Mouse (Mus musculus): ENCODE data around the gene Fam25c. TPM values are rescaled to one million over a fixed set of nuclear protein-coding genes. Genes with fewer than 3 reads are reported as not detected.
"Not testable (repeated sequence)": the region's sequence is repeated elsewhere in the genome, so short reads cannot be mapped to it uniquely, and the experiment has no call there.

The Fam25c gene
- polyA plus RNA-seq, 1 experiment from 2014 or later: 5.9 TPM

DNA sequence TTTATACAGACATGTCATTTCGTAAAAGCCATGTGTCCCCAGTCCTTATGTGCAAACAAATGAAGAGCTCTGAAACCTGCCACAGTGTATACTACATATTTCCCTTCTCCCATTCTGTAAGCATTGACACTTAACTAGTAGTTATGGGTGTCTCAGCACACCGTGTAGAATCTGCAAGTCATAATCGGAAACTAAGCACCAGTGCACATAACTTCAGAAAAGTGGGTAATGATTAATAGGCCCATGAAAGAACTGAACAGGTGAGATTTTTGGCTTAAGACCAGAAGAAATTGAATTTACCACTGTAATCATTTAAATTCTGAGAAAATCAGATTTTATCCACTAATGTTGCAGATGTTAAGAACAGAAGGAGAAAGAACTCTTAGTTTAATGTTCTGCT lies 40.4 kb downstream of the Fam25c start:
- Histone ChIP-seq H3K27ac (ENCODE audit: low read depth) (no peak overlapping the region), H3K27me3 (ENCODE audit: insufficient read depth, low read length) (no peaks in the 10 kb centered on the region), H3K9ac (replicated peaks) (no peak overlapping the region), H3K4me2 (ENCODE audit: low read depth, low read length) (peak overlapping the region; percentile 96), H3K4me1 (ENCODE audit: insufficient read depth) (peaks cover 7% of the 10 kb centered on the region), H3K9me3 (ENCODE audit: low read length) (no peaks in the 10 kb centered on the region), H3K36me3 (replicated peaks; ENCODE audit: insufficient read depth, low read length) (peaks cover 10% of the 10 kb centered on the region), H3K4me3 (ENCODE audit: low read depth, low read length) (peak overlapping the region; percentile 24)
- DNase-seq (no peak), ATAC-seq (no peak)
- no peak for TF ChIP-seq CTCF (IDR thresholded peaks at IDR 0.05; ENCODE audit: low read depth)
- TF ChIP-seq EP300 (IDR thresholded peaks at IDR 0.05; ENCODE audit: low read depth): no peak
- 52% methylated on average over 3 of the region's 3 CpGs for WGBS (ENCODE audit: insufficient replicate concordance)

DNA sequence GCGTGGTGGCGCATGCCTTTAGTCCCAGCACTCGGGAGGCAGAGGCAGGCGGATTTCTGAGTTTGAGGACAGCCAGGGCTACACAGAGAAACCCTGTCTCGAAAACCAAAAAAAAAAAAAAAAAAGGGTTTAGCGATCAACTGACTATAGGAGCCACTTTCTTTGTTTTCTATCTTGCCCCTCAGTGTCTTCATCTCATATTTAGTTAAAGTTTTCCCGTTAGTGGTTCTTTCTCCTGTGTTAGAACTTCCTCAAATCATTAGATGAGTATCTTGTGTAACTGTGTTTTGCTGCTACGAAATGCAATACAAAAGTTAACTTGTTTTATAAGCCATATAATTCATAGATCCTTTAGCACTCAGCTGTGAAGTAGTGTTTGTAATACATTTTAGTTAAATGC lies 40.9 kb downstream of the Fam25c start:
- H3K4me1 ChIP-seq (ENCODE audit: insufficient read depth); ATAC-seq; H3K27me3 ChIP-seq (ENCODE audit: insufficient read depth, low read length); H3K9me3 ChIP-seq (ENCODE audit: low read length); H3K27ac ChIP-seq (ENCODE audit: low read depth); H3K9ac ChIP-seq (replicated peaks); H3K36me3 ChIP-seq (replicated peaks; ENCODE audit: insufficient read depth, low read length); DNase-seq: not testable (repeated sequence)
- 38% methylated on average over 8 of the region's 8 CpGs for WGBS (ENCODE audit: insufficient replicate concordance)
- peak overlapping the region; percentile 83 for H3K4me3 ChIP-seq (ENCODE audit: low read depth, low read length)
- peak overlapping the region; percentile 96 for H3K4me2 ChIP-seq (ENCODE audit: low read depth, low read length)

DNA sequence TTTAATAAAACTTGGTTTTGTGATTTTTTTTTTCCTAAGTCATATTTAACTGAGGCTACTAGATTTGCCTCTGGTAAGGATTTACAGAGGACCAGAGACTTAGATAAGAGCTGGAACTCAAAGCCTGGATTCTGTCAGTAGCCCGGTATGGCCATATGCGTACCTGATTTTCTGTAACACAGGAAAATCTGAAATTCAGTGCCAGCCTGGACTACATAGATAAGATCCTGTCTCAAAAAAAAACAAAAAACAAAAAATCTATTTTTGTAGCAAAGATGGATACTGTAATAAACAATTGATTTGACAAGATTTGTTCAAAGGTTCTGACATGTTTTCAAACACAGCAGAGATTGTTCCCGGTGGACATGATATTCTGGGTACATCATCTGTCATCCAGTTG lies 41.6 kb downstream of the Fam25c start:
- H3K27me3 ChIP-seq (ENCODE audit: insufficient read depth, low read length): no peaks in the 10 kb centered on the region
- 46% methylated on average over 3 of the region's 3 CpGs for WGBS (ENCODE audit: insufficient replicate concordance)
- 0 out of 2 replicates have a peak overlapping the region, but pooled peaks have one; percentile 70 for H3K27ac ChIP-seq (ENCODE audit: low read depth)
- peaks cover 4% of the 10 kb centered on the region; the same call in 1 of the 2 replicates for H3K36me3 ChIP-seq (replicated peaks; ENCODE audit: insufficient read depth, low read length)
- H3K4me3 ChIP-seq (ENCODE audit: low read depth, low read length): peak overlapping the region; percentile 83
- H3K9ac ChIP-seq (replicated peaks): peak overlapping the region; percentile 42
- H3K9me3 ChIP-seq (ENCODE audit: low read length): no peaks in the 10 kb centered on the region
- peaks cover 9% of the 10 kb centered on the region for H3K4me1 ChIP-seq (ENCODE audit: insufficient read depth)
- DNase-seq (no peak), ATAC-seq (no peak)
- H3K4me2 ChIP-seq (ENCODE audit: low read depth, low read length): peak overlapping the region; percentile 96
- no peak for TF ChIP-seq CTCF (IDR thresholded peaks at IDR 0.05; ENCODE audit: low read depth)

DNA sequence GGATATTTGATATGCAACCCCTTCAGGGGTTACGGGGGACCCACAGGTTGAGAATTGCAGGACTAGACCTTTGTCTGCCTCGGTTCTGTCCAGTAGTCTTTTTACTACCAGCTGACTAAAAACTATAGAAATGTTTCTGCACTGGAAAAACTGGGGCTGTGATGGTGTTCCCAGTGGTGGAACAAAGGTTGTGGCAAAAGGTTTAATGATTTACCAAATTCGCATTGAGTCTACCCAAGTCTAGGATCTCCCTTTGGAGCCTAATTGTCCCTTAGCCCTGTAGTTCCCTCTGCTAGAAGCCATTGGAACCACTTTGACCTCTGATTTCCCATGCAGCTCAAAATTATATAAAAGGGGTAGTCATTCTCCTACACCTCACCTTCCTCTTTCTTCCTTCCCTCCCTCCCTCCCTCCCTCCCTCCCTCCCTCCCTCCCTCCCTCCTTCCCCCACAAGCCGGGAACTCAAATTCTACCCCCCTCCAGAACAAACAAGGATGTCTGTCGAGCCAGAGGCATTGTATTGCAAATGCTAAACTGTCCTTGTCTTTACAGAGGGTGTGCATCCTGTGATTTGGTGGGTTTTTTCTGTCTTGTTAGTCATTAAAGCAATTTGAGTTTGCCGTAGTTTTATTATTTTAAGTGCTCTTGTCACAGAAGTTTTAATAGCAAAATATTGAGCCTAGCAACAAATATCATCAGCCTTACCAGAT lies 42.7 kb downstream of the Fam25c start:
- DNase-seq (no peak), ATAC-seq (no peak)
- Histone ChIP-seq H3K4me3 (ENCODE audit: low read depth, low read length) (peak overlapping the region; percentile 83), H3K27ac (ENCODE audit: low read depth) (peak overlapping the region; percentile 98), H3K36me3 (replicated peaks; ENCODE audit: insufficient read depth, low read length) (peaks cover 3% of the 10 kb centered on the region; the same call in 1 of the 2 replicates), H3K4me2 (ENCODE audit: low read depth, low read length) (peak overlapping the region; percentile 96), H3K9ac (replicated peaks) (peak overlapping the region; percentile 96), H3K27me3 (ENCODE audit: insufficient read depth, low read length) (no peaks in the 10 kb centered on the region), H3K4me1 (ENCODE audit: insufficient read depth) (peaks cover 9% of the 10 kb centered on the region), H3K9me3 (ENCODE audit: low read length) (no peaks in the 10 kb centered on the region)
- TF ChIP-seq EP300 (IDR thresholded peaks at IDR 0.05; ENCODE audit: low read depth): no peak
- TF ChIP-seq CTCF (IDR thresholded peaks at IDR 0.05; ENCODE audit: low read depth): no peak
- 22% methylated on average over 6 of the region's 6 CpGs for WGBS (ENCODE audit: insufficient replicate concordance)

DNA sequence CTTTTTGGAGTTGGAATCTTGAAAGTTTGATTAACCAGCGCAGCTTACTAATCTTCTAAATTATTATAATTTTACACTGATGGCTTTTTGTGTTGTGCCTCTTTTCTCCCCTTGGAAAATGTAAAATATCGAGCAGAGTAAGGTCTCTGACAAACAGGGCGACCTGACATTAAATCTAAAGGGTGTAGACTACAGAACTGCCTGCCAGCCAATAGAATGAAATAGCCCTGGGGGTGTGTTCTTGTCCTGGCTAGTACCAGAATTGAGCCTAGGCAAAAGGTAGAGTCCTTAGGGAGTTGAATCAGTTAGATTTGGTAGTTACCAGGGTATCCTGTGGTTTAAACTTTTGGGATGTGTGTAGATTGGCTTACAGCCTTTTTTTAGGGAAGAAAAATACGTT lies 43.5 kb downstream of the Fam25c start:
- H3K9ac ChIP-seq (replicated peaks): peak overlapping the region; percentile 96
- no peaks in the 10 kb centered on the region for H3K9me3 ChIP-seq (ENCODE audit: low read length)
- H3K4me1 ChIP-seq (ENCODE audit: insufficient read depth): peaks cover 9% of the 10 kb centered on the region
- no peaks in the 10 kb centered on the region for H3K36me3 ChIP-seq (replicated peaks; ENCODE audit: insufficient read depth, low read length)
- DNase-seq: no peak
- 3% methylated on average over 4 of the region's 4 CpGs for WGBS (ENCODE audit: insufficient replicate concordance)
- H3K27ac ChIP-seq (ENCODE audit: low read depth): peak overlapping the region; percentile 98
- TF ChIP-seq EP300 (IDR thresholded peaks at IDR 0.05; ENCODE audit: low read depth): no peak
- no peak for TF ChIP-seq CTCF (IDR thresholded peaks at IDR 0.05; ENCODE audit: low read depth)
- peak overlapping the region; percentile 96 for H3K4me2 ChIP-seq (ENCODE audit: low read depth, low read length)
- ATAC-seq: no peak
- H3K4me3 ChIP-seq (ENCODE audit: low read depth, low read length): peak overlapping the region; percentile 83
- H3K27me3 ChIP-seq (ENCODE audit: insufficient read depth, low read length): no peaks in the 10 kb centered on the region

DNA sequence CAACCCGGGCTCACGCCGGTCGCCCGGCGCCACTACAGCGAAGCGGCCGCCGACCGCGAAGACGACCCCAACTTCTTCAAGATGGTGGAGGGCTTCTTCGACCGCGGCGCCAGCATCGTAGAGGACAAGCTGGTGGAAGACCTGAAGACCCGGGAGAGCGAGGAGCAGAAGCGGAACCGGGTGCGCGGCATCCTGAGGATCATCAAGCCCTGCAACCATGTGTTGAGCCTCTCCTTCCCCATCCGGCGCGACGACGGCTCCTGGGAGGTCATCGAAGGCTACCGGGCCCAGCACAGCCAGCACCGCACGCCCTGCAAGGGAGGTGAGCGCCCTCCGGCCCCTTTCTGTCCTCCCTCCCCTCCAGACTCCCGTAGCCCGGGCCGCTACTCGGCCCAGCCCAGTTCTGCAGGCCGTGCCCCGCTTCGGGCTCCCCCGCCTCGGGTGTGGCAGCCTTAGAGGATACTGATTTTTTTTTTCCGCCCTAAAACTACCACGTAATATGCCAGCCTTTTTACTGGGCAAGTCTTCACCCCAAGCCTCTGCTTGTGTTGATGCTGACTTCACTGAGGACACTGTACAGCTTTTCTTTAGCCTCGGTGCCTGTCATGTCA lies 44.1 kb downstream of the Fam25c start:
- TF ChIP-seq CTCF (IDR thresholded peaks at IDR 0.05; ENCODE audit: low read depth) (no peak), EP300 (IDR thresholded peaks at IDR 0.05; ENCODE audit: low read depth) (no peak)
- Histone ChIP-seq H3K4me3 (ENCODE audit: low read depth, low read length) (peak overlapping the region; percentile 83), H3K27ac (ENCODE audit: low read depth) (peak overlapping the region; percentile 98), H3K4me2 (ENCODE audit: low read depth, low read length) (peak overlapping the region; percentile 96), H3K27me3 (ENCODE audit: insufficient read depth, low read length) (no peaks in the 10 kb centered on the region), H3K36me3 (replicated peaks; ENCODE audit: insufficient read depth, low read length) (no peaks in the 10 kb centered on the region), H3K9me3 (ENCODE audit: low read length) (no peaks in the 10 kb centered on the region), H3K4me1 (ENCODE audit: insufficient read depth) (peaks cover 9% of the 10 kb centered on the region), H3K9ac (replicated peaks) (peak overlapping the region; percentile 96)
- ATAC-seq: peak; percentile 1
- peak; percentile 58 for DNase-seq
- whole genome bisulfite sequencing (ENCODE audit: insufficient replicate concordance): under 1% methylated on average over 44 of the region's 47 CpGs

Measured in liver, postnatal 0 days (tissue).